Mouse (Mus musculus) heart, adult 11 months (tissue): ENCODE measurements around the gene Rasip1.

Experiments
- DNase-seq: peaks from one replicate; pipeline ENCODE4 v3.0.0; 2022

Gene Rasip1

GRCm38 (mm10) chr7:45686841-45687240, 59.6 kb downstream of the Rasip1 start:
- no peak for DNase-seq
